Mouse (Mus musculus): Measurements from ENCODE around the gene Naa80.

DNA sequence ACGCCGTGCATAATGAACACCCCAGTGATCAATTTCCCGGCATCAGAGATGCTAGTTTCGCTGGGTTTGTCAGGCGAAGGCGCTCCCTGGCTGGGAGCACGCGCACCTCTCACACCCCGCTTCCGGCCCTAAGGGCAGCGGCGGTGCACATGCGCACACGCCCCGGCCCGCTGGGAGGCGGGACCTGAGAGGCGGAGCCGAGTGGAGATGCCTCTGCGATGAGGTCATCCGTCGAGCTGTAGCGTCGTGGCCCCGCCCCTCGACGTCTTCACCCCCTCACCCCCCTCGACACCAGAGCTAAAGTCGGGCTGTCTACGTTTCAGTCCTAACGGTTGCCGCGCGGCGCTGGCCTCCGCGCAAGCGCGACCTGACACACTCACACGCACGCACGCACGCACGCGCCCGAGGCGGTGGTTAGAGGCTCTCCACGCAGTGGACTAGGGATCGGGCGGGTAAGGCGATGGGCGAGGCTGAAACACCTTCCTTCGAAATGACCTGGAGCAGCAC is 24.3 kb upstream of the Naa80 start:
- no peak for TF ChIP-seq CTCF (IDR thresholded peaks at IDR 0.05; ENCODE audit: extremely low read depth, insufficient read depth, insufficient read length, insufficient replicate concordance)
- peak; percentile 91 for TF ChIP-seq POLR2A (IDR thresholded peaks at IDR 0.05; ENCODE audit: low read depth, low read length)
